Mouse (Mus musculus): ENCODE results near the gene Wdr6. TPM values are rescaled to one million over a fixed set of nuclear protein-coding genes. Genes with fewer than 3 reads are reported as not detected.

Gene Wdr6
- total and polyA plus RNA-seq, 3 experiments = 13.3 to 17.2 (median 16.5) TPM

DNA sequence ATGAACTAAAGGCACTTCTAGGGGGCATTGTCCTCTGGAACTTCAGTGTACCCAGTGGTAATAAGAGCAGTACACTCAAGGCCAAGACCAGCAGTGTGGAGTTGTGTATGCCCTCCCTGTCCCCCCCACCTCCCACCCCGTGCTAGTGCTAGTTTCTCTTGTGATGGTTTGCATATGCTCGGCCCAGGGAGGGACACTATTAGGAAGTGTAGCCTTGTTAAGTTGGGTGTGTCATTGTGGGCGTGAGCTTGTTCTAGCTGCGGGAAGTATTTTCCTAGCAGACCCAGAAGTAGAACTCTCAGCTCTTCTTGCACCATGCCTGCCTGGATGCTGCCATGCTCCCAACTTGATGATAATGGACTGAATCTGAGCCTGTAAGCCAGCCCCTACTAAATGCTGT, 23.4 kb upstream of the Wdr6 start:
- Histone ChIP-seq H3K36me3 (ENCODE audit: control insufficient read depth, insufficient read depth, low read length) (no peaks in the 10 kb centered on the region), H3K9ac (ENCODE audit: low read depth, low read length) (no peak overlapping the region), H3K27me3 (ENCODE audit: control insufficient read depth, insufficient read depth, low read length) (no peaks in the 10 kb centered on the region), H3K4me1 (ENCODE audit: control insufficient read depth, insufficient read depth, low read length) (no peaks in the 10 kb centered on the region), H3K79me2 (replicated peaks; ENCODE audit: control insufficient read depth, insufficient read depth, low read length) (no peaks in the 10 kb centered on the region), H3K27ac (no peak overlapping the region), H3K4me3 (no peak overlapping the region)
- intact Hi-C loops (cut with DNase I) = no loop called here
- 69% methylated on average over 4 of the region's 4 CpGs for WGBS
- DNase-seq = peak in 1 of 2 experiments; percentile 14
- TF ChIP-seq EP300 (IDR thresholded peaks at IDR 0.05; ENCODE audit: insufficient read depth, low read depth, low read length) (no peak), POLR2A (IDR thresholded peaks at IDR 0.05; ENCODE audit: insufficient read depth, low read depth, low read length) (no peak), CTCF (IDR thresholded peaks at IDR 0.05) (no peak)

DNA sequence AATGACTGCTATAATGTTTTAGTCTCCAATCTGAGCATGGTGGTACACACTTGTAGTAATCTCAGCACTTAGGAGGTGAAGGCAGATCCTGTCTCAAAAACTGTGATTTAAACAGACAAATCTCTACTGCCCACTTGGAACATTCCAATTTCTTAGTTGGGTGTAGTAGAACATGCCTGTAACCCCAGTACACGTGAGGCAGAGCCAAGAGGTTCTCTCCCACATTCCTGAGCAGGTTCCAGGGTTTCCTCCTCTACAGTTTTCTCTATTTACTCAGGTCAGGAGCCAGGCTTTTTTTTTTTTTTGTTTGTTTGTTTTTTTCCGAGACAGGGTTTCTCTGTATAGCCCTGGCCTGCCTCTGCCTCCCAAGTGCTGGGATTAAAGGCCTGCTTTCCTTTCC, 21.5 kb upstream of the Wdr6 start:
- Histone ChIP-seq H3K36me3 (ENCODE audit: control insufficient read depth, insufficient read depth, low read length) (no peaks in the 10 kb centered on the region), H3K27me3 (ENCODE audit: control insufficient read depth, insufficient read depth, low read length) (no peaks in the 10 kb centered on the region), H3K4me3 (no peak overlapping the region), H3K4me1 (ENCODE audit: control insufficient read depth, insufficient read depth, low read length) (no peaks in the 10 kb centered on the region; the same call in 1 of the 2 replicates), H3K9ac (ENCODE audit: low read depth, low read length) (no peak overlapping the region), H3K27ac (no peak overlapping the region), H3K79me2 (replicated peaks; ENCODE audit: control insufficient read depth, insufficient read depth, low read length) (no peaks in the 10 kb centered on the region)
- no peak for TF ChIP-seq EP300 (IDR thresholded peaks at IDR 0.05; ENCODE audit: insufficient read depth, low read depth, low read length)
- TF ChIP-seq POLR2A (IDR thresholded peaks at IDR 0.05; ENCODE audit: insufficient read depth, low read depth, low read length) = no peak
- no peak for TF ChIP-seq CTCF (IDR thresholded peaks at IDR 0.05)
- intact Hi-C loops (cut with DNase I) = no loop called here
- WGBS = 26% methylated on average over 2 of the region's 2 CpGs
- DNase-seq = no peak

DNA sequence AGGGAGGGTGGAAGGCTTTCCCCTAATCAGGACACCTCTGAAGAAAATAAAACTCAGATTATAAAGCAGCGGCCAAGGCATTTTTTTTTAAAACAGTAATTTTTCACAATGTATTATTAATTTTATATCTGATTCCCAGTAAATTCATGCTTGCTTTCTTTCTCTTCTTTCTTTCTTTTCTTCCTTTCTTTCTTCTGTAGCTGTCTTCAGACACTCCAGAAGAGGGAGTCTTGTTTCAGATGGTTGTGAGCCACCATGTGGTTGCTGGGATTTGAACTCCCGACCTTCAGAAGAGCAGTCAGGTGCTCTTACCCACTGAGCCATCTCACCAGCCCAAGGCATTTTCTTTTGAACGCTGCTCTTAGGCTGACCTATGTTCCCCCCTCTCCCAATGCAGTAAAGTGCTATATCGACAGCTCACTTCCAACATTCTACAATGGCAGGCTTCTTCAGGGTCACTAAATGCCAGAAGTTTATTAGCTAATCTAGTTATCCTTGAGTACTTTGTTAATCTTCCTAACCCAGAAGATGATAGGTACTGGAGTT, 20.6 kb upstream of the Wdr6 start:
- Histone ChIP-seq H3K9ac (ENCODE audit: low read depth, low read length) (no peak overlapping the region), H3K27ac (no peak overlapping the region), H3K27me3 (ENCODE audit: control insufficient read depth, insufficient read depth, low read length) (no peaks in the 10 kb centered on the region), H3K79me2 (replicated peaks; ENCODE audit: control insufficient read depth, insufficient read depth, low read length) (no peaks in the 10 kb centered on the region), H3K4me3 (no peak overlapping the region), H3K4me1 (ENCODE audit: control insufficient read depth, insufficient read depth, low read length) (peaks cover 3% of the 10 kb centered on the region), H3K36me3 (ENCODE audit: control insufficient read depth, insufficient read depth, low read length) (no peaks in the 10 kb centered on the region)
- intact Hi-C loops (cut with DNase I) = no loop called here
- TF ChIP-seq POLR2A (IDR thresholded peaks at IDR 0.05; ENCODE audit: insufficient read depth, low read depth, low read length) (no peak), EP300 (IDR thresholded peaks at IDR 0.05; ENCODE audit: insufficient read depth, low read depth, low read length) (no peak), CTCF (IDR thresholded peaks at IDR 0.05) (no peak)
- DNase-seq = no peak
- 71% methylated on average over 4 of the region's 4 CpGs for WGBS

DNA sequence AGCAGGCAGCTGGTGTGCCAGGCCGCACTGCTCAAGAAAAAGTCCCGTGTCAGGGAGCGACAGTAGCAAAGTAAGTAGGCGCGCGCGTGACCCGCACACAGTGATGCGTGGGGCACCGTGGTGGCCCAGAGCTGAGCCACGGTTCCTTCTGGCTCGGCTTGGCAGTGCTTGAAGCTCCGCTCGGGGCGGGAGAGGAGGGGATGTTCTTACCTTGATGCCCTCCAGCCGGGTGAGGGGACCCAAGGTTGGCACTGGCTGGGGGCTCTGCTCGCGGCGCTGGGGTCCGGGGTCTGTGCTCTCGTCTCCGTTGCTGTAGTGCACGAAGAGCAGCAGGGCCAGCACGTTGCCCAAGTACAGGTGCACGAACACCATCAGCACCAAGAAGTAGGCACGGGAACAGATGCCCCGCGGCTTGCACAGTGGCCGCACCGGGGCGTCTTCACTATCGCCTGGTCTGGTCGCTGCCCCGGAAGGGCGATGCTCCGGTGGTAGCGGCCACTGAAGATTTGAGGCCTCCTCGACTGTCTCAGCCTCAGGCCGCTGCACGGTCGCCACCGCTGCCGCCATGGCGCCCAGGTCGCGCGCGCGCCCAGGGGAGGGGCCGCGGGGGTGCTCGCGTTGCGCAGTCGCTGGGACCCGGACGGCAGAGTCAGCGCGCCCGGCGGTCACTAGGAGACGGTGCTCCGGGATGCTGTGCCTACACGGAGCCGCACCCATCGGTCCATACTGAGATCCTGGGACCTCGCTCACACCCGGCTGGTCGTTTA, 18.6 kb upstream of the Wdr6 start, which contains the start of gene P4htm:
Gene P4htm (minus strand): TSS at position 670 of the 767 bp plus-strand sequence.
- H3K4me1 ChIP-seq (ENCODE audit: control insufficient read depth, insufficient read depth, low read length) = peaks cover 3% of the 10 kb centered on the region
- H3K27me3 ChIP-seq (ENCODE audit: control insufficient read depth, insufficient read depth, low read length) = no peaks in the 10 kb centered on the region
- H3K9ac ChIP-seq (ENCODE audit: low read depth, low read length) = peak within 1 kb of the TSS; percentile 83
- no peaks in the 10 kb centered on the region for H3K36me3 ChIP-seq (ENCODE audit: control insufficient read depth, insufficient read depth, low read length)
- H3K4me3 ChIP-seq = peak within 1 kb of the TSS; percentile 81
- TF ChIP-seq EP300 (IDR thresholded peaks at IDR 0.05; ENCODE audit: insufficient read depth, low read depth, low read length) = no peak
- TF ChIP-seq CTCF (IDR thresholded peaks at IDR 0.05) = peak; percentile 50
- TF ChIP-seq POLR2A (IDR thresholded peaks at IDR 0.05; ENCODE audit: insufficient read depth, low read depth, low read length) = peak; percentile 57; the same call in 1 of the 2 replicates
- 4% methylated on average over 68 of the region's 69 CpGs for WGBS
- peak; percentile 83 to 84 for DNase-seq
- peak within 1 kb of the TSS; percentile 73 for H3K27ac ChIP-seq
- intact Hi-C loops (cut with DNase I) = no loop called here
- no peaks in the 10 kb centered on the region for H3K79me2 ChIP-seq (replicated peaks; ENCODE audit: control insufficient read depth, insufficient read depth, low read length)

DNA sequence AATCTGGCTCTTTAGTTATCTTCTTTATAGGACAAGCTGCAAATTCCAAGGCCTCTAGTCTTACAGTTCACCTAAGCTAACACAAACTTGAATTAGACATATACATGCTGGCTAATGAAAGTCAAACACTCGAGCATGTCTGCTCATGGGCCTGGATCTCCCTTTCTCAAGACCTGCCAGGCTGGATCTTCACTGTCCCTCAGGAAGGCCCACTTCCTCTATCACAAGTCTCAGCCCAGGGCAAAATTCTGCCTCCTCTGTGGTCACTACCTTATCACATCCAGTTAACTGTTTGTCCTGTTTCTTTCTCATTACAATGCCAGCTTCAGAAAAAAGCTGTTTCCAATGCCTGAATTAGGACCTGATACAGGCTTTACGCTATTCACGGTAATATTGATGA, 15.8 kb upstream of the Wdr6 start:
- peak overlapping the region; percentile 2; the same call in 1 of the 2 replicates for H3K27ac ChIP-seq
- TF ChIP-seq CTCF (IDR thresholded peaks at IDR 0.05) (no peak), POLR2A (IDR thresholded peaks at IDR 0.05; ENCODE audit: insufficient read depth, low read depth, low read length) (no peak), EP300 (IDR thresholded peaks at IDR 0.05; ENCODE audit: insufficient read depth, low read depth, low read length) (no peak)
- WGBS = 33% methylated on average over 3 of the region's 3 CpGs
- no peaks in the 10 kb centered on the region for H3K27me3 ChIP-seq (ENCODE audit: control insufficient read depth, insufficient read depth, low read length)
- no peaks in the 10 kb centered on the region for H3K36me3 ChIP-seq (ENCODE audit: control insufficient read depth, insufficient read depth, low read length)
- H3K79me2 ChIP-seq (replicated peaks; ENCODE audit: control insufficient read depth, insufficient read depth, low read length) = no peaks in the 10 kb centered on the region
- no peak overlapping the region for H3K9ac ChIP-seq (ENCODE audit: low read depth, low read length)
- no peak overlapping the region for H3K4me3 ChIP-seq
- no peak for DNase-seq
- peaks cover 3% of the 10 kb centered on the region for H3K4me1 ChIP-seq (ENCODE audit: control insufficient read depth, insufficient read depth, low read length)
- intact Hi-C loops (cut with DNase I) = no loop called here

DNA sequence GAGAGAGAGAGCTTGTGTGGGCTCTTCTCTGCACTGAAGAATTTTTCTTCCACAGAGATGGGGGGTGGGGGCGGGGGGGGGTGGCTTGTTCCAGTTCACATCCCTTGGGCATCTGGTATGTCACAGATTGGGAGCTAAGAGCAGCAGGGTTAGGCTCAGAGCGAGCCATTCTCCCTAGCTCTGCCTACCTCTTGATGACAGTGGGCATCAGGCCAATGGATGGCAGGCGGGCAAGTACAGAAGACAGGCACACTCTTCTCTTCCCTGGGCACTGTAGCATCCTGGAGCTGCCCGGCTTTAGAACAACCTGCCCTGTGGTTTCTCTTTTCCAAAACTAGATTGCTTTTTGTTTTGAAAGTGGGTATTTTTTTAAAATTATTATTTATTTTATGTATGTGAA, 12.9 kb upstream of the Wdr6 start:
- Histone ChIP-seq H3K9ac (ENCODE audit: low read depth, low read length) (no peak overlapping the region), H3K27me3 (ENCODE audit: control insufficient read depth, insufficient read depth, low read length) (no peaks in the 10 kb centered on the region), H3K4me1 (ENCODE audit: control insufficient read depth, insufficient read depth, low read length) (peaks cover 3% of the 10 kb centered on the region), H3K27ac (no peak overlapping the region), H3K36me3 (ENCODE audit: control insufficient read depth, insufficient read depth, low read length) (no peaks in the 10 kb centered on the region), H3K4me3 (no peak overlapping the region), H3K79me2 (replicated peaks; ENCODE audit: control insufficient read depth, insufficient read depth, low read length) (no peaks in the 10 kb centered on the region)
- no peak for TF ChIP-seq CTCF (IDR thresholded peaks at IDR 0.05)
- no peak for TF ChIP-seq EP300 (IDR thresholded peaks at IDR 0.05; ENCODE audit: insufficient read depth, low read depth, low read length)
- no peak for TF ChIP-seq POLR2A (IDR thresholded peaks at IDR 0.05; ENCODE audit: insufficient read depth, low read depth, low read length)
- no peak for DNase-seq
- 78% methylated on average over 4 of the region's 4 CpGs for WGBS
- intact Hi-C loops (cut with DNase I) = no loop called here
